Mouse (Mus musculus) ES-Bruce4 (cell line): ENCODE results near the gene Tceal7.

Source experiments
- CTCF ChIP-seq: IDR thresholded peaks from one replicate; pipeline ENCODE4 v1.8.1; 2011; ENCODE audit warnings: low read depth, low read length
- EP300 ChIP-seq: IDR thresholded peaks from 2 replicates; pipeline ENCODE4 v1.6.1; 2011; ENCODE audit warnings: low read depth, low read length; ENCODE audit not compliant: insufficient read depth

- peak; percentile 26 for TF ChIP-seq CTCF
- no peak for TF ChIP-seq EP300
Observed at GRCm38 (mm10) chrX:136196873-136197272, 17.7 kb upstream of the Tceal7 start.
